Mouse (Mus musculus): ENCODE data around the gene Pga5. TPM values are rescaled to one million over a fixed set of nuclear protein-coding genes. Genes with fewer than 3 reads are reported as not detected.

Gene Pga5
- polyA plus RNA-seq, 1 experiment from 2014 or later: 22,358 TPM

- DNase-seq (ENCODE audit: low spot score) (no peak), ATAC-seq (ENCODE audit: low FRiP score, low TSS enrichment) (no peak)
- no peaks in the 10 kb centered on the region for H3K9me3 ChIP-seq (ENCODE audit: control insufficient read depth, low read length)
- no peaks in the 10 kb centered on the region for H3K36me3 ChIP-seq (ENCODE audit: control insufficient read depth, insufficient read depth, low read length)
- peaks cover 40% of the 10 kb centered on the region for H3K4me1 ChIP-seq (replicated peaks; ENCODE audit: control insufficient read depth, insufficient read depth)
- WGBS: 68% methylated on average over 6 of the region's 6 CpGs
- H3K27ac ChIP-seq (replicated peaks): peak overlapping the region; percentile 67
- H3K4me2 ChIP-seq (replicated peaks; ENCODE audit: low read depth): peak overlapping the region; percentile 11
- no peak for TF ChIP-seq EP300 (optimal IDR thresholded peaks at IDR 0.05)
- TF ChIP-seq CTCF (IDR thresholded peaks at IDR 0.05; ENCODE audit: low read depth): no peak
- H3K27me3 ChIP-seq (ENCODE audit: control insufficient read depth, insufficient read depth, low read length): no peaks in the 10 kb centered on the region
- H3K9ac ChIP-seq (ENCODE audit: low read length): no peak overlapping the region
- no peak overlapping the region for H3K4me3 ChIP-seq (ENCODE audit: low read depth, low read length)
Observed at GRCm38 (mm10) chr19:10701013-10701726, 23.3 kb upstream of the Pga5 start.

GRCm38 (mm10) chr19:10699851-10700250, 22.0 kb upstream of the Pga5 start:
- H3K9ac ChIP-seq (ENCODE audit: low read length): no peak overlapping the region
- 12% methylated on average over 9 of the region's 9 CpGs for WGBS
- DNase-seq (ENCODE audit: low spot score) (peak; percentile 76), ATAC-seq (ENCODE audit: low FRiP score, low TSS enrichment) (peak; percentile 87)
- peaks cover 40% of the 10 kb centered on the region for H3K4me1 ChIP-seq (replicated peaks; ENCODE audit: control insufficient read depth, insufficient read depth)
- H3K27me3 ChIP-seq (ENCODE audit: control insufficient read depth, insufficient read depth, low read length): no peaks in the 10 kb centered on the region
- peak overlapping the region; percentile 92 for H3K27ac ChIP-seq (replicated peaks)
- TF ChIP-seq CTCF (IDR thresholded peaks at IDR 0.05; ENCODE audit: low read depth) (no peak), EP300 (optimal IDR thresholded peaks at IDR 0.05) (no peak)
- H3K9me3 ChIP-seq (ENCODE audit: control insufficient read depth, low read length): no peaks in the 10 kb centered on the region
- no peak overlapping the region for H3K4me3 ChIP-seq (ENCODE audit: low read depth, low read length)
- peak overlapping the region; percentile 34 for H3K4me2 ChIP-seq (replicated peaks; ENCODE audit: low read depth)
- H3K36me3 ChIP-seq (ENCODE audit: control insufficient read depth, insufficient read depth, low read length): no peaks in the 10 kb centered on the region

GRCm38 (mm10) chr19:10698131-10698991, 20.5 kb upstream of the Pga5 start:
- Histone ChIP-seq H3K9ac (ENCODE audit: low read length) (no peak overlapping the region), H3K4me3 (ENCODE audit: low read depth, low read length) (no peak overlapping the region), H3K36me3 (ENCODE audit: control insufficient read depth, insufficient read depth, low read length) (no peaks in the 10 kb centered on the region), H3K27me3 (ENCODE audit: control insufficient read depth, insufficient read depth, low read length) (no peaks in the 10 kb centered on the region), H3K9me3 (ENCODE audit: control insufficient read depth, low read length) (no peaks in the 10 kb centered on the region), H3K27ac (replicated peaks) (peak overlapping the region; percentile 92), H3K4me2 (replicated peaks; ENCODE audit: low read depth) (0 out of 2 replicates have a peak overlapping the region, but pooled peaks have one; percentile 17), H3K4me1 (replicated peaks; ENCODE audit: control insufficient read depth, insufficient read depth) (peaks cover 40% of the 10 kb centered on the region)
- TF ChIP-seq CTCF (IDR thresholded peaks at IDR 0.05; ENCODE audit: low read depth) (no peak), EP300 (optimal IDR thresholded peaks at IDR 0.05) (no peak)
- WGBS: 68% methylated on average over 9 of the region's 9 CpGs
- ATAC-seq (ENCODE audit: low FRiP score, low TSS enrichment) (peak; percentile 33; the same call in 1 of the 2 replicates), DNase-seq (ENCODE audit: low spot score) (peak; percentile 60)

- Histone ChIP-seq H3K4me3 (ENCODE audit: low read depth, low read length) (no peak overlapping the region), H3K4me2 (replicated peaks; ENCODE audit: low read depth) (no peak overlapping the region), H3K27ac (replicated peaks) (0 out of 2 replicates have a peak overlapping the region, but pooled peaks have one; percentile 61), H3K27me3 (ENCODE audit: control insufficient read depth, insufficient read depth, low read length) (no peaks in the 10 kb centered on the region), H3K9ac (ENCODE audit: low read length) (no peak overlapping the region), H3K9me3 (ENCODE audit: control insufficient read depth, low read length) (no peaks in the 10 kb centered on the region), H3K36me3 (ENCODE audit: control insufficient read depth, insufficient read depth, low read length) (no peaks in the 10 kb centered on the region), H3K4me1 (replicated peaks; ENCODE audit: control insufficient read depth, insufficient read depth) (peaks cover 31% of the 10 kb centered on the region)
- ATAC-seq (ENCODE audit: low FRiP score, low TSS enrichment) (no peak), DNase-seq (ENCODE audit: low spot score) (no peak)
- WGBS: 51% methylated on average over 7 of the region's 7 CpGs
- TF ChIP-seq CTCF (IDR thresholded peaks at IDR 0.05; ENCODE audit: low read depth) (no peak), EP300 (optimal IDR thresholded peaks at IDR 0.05) (no peak)
Observed at GRCm38 (mm10) chr19:10695801-10696200, 17.9 kb upstream of the Pga5 start.

GRCm38 (mm10) chr19:10693926-10694682, 16.2 kb upstream of the Pga5 start:
- H3K4me3 ChIP-seq (ENCODE audit: low read depth, low read length): no peak overlapping the region
- WGBS: 74% methylated on average over 10 of the region's 10 CpGs
- H3K9ac ChIP-seq (ENCODE audit: low read length): no peak overlapping the region
- TF ChIP-seq CTCF (IDR thresholded peaks at IDR 0.05; ENCODE audit: low read depth) (no peak), EP300 (optimal IDR thresholded peaks at IDR 0.05) (no peak)
- peaks cover 22% of the 10 kb centered on the region for H3K4me1 ChIP-seq (replicated peaks; ENCODE audit: control insufficient read depth, insufficient read depth)
- H3K27me3 ChIP-seq (ENCODE audit: control insufficient read depth, insufficient read depth, low read length): no peaks in the 10 kb centered on the region
- no peaks in the 10 kb centered on the region for H3K9me3 ChIP-seq (ENCODE audit: control insufficient read depth, low read length)
- H3K4me2 ChIP-seq (replicated peaks; ENCODE audit: low read depth): no peak overlapping the region
- peak overlapping the region; percentile 45 for H3K27ac ChIP-seq (replicated peaks)
- DNase-seq (ENCODE audit: low spot score): no peak
- ATAC-seq (ENCODE audit: low FRiP score, low TSS enrichment): no peak
- H3K36me3 ChIP-seq (ENCODE audit: control insufficient read depth, insufficient read depth, low read length): no peaks in the 10 kb centered on the region

Data from stomach, postnatal 0 days (tissue).